Mouse (Mus musculus) hindbrain, embryonic 11.5 days (tissue): ENCODE results near the gene Slc17a5. TPM values are rescaled to one million over a fixed set of nuclear protein-coding genes. Genes with fewer than 3 reads are reported as not detected.
A peak's percentile ranks its signal among the peaks of the same experiment; 100 is the strongest.
"Not testable (repeated sequence)": the region's sequence is repeated elsewhere in the genome, so short reads cannot be mapped to it uniquely, and the experiment has no call there.

ENCODE experiments used
- ATAC-seq: fragments of 200-750 bp; cut with Nextera tagmentation; 2 replicates; pipeline ENCODE4 v1.8.0; 2017; ENCODE audit warnings: mild to moderate bottlenecking, moderate TSS enrichment, moderate library complexity; ENCODE audit not compliant: low FRiP score
- DNase-seq: peaks from one replicate; pipeline ENCODE4 v3.0.0-alpha.2; 2015; ENCODE audit warnings: low spot score
- H3K27ac ChIP-seq: fragments of 300-500 bp; sonication (generic); 2 replicates; pipeline ENCODE4 v1.5.1; 2014; ENCODE audit warnings: mild to moderate bottlenecking, low read depth, low read length
- H3K27me3 ChIP-seq: fragments of 300-500 bp; sonication (generic); 2 replicates; pipeline ENCODE4 v1.6.1; 2014; ENCODE audit warnings: mild to moderate bottlenecking, low read length, moderate library complexity, mixed read lengths; ENCODE audit not compliant: control insufficient read depth, insufficient read depth
- H3K36me3 ChIP-seq: fragments of 300-500 bp; sonication (generic); 2 replicates; pipeline ENCODE4 v1.6.1; 2014; ENCODE audit warnings: mild to moderate bottlenecking, low read length, moderate library complexity, mixed read lengths; ENCODE audit not compliant: control insufficient read depth, insufficient read depth
- H3K4me1 ChIP-seq: fragments of 300-500 bp; sonication (generic); replicated peaks from 2 replicates; pipeline ENCODE4 v1.6.1; 2014; ENCODE audit warnings: low read length, mixed read lengths; ENCODE audit not compliant: control insufficient read depth, insufficient read depth
- H3K4me2 ChIP-seq: fragments of 300-500 bp; sonication (generic); replicated peaks from 2 replicates; pipeline ENCODE4 v1.6.1; 2014; ENCODE audit warnings: mild to moderate bottlenecking, low read depth, low read length
- H3K4me3 ChIP-seq: fragments of 300-500 bp; sonication (generic); 2 replicates; pipeline ENCODE4 v1.5.1; 2014; ENCODE audit warnings: low read depth, low read length
- H3K9ac ChIP-seq: fragments of 300-500 bp; sonication (generic); 2 replicates; pipeline ENCODE4 v1.6.1; 2014; ENCODE audit warnings: low read depth, low read length
- H3K9me3 ChIP-seq: fragments of 300-500 bp; sonication (generic); 2 replicates; pipeline ENCODE4 v1.6.1; 2016; ENCODE audit warnings: low read length; ENCODE audit not compliant: control insufficient read depth
- WGBS: fragments of 180-500 bp; shearing (Covaris S2); extraction: QIAGEN DNeasy Blood & Tissue Kit; methylation state at CpG from one replicate; pipeline ENCODE4 v1.1.7; 2014; 5-methylcytosine and 5-hydroxymethylcytosine counted together
- polyA plus RNA-seq: library from polyadenylated mRNA; unstranded; fragments of >200 nt; fragmentation: Nextera tagmentation; extraction: Ambion mirVana; gene quantifications from 2 replicates; pipeline ENCODE4 v1.2.1, GENCODE M21; 2014

The Slc17a5 gene
- polyA plus RNA-seq, 1 experiment from 2014 or later = 12.8 TPM

DNA sequence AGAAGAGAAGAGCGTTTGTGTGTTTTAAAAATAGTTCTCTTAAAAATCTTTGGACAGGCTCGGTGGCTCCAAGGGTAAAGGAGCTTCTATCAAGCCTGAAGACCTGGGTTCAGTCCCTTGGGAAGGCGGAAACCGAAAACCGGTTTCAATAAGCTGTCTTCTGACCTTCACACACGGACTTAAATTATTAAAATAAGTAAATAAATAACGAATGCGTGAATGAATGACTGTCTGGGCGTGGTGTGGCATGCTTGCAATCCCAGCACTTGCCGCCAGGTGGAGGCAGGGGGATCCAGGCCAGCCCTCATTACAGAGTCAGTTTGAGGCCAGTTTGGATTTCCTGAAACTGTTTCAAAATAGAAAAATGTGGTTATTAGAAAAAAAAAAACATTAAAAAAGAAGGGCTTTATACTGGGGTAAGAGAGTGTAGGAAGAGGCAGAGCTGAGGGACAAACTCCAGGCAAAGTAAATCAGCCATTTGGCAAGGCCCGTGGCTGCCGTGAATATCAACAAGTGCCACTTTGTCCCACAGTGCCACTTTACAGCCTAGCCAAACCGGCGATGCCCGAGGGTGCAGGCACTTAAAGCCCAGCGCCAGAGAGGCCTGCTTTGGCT lies 60.0 kb downstream of the Slc17a5 start:
- no peaks in the 10 kb centered on the region for H3K4me1 ChIP-seq
- H3K4me2 ChIP-seq = peak overlapping the region; percentile 64
- peak overlapping the region; percentile 41 for H3K4me3 ChIP-seq
- peak overlapping the region; percentile 58; the same call in 1 of the 2 replicates for H3K27ac ChIP-seq
- H3K27me3 ChIP-seq = no peaks in the 10 kb centered on the region
- no peaks in the 10 kb centered on the region for H3K9me3 ChIP-seq
- ATAC-seq (peak; percentile 75), DNase-seq (peak; percentile 88)
- H3K36me3 ChIP-seq = no peaks in the 10 kb centered on the region
- 5% methylated on average over 16 of the region's 16 CpGs for WGBS
- H3K9ac ChIP-seq = peak overlapping the region; percentile 61

DNA sequence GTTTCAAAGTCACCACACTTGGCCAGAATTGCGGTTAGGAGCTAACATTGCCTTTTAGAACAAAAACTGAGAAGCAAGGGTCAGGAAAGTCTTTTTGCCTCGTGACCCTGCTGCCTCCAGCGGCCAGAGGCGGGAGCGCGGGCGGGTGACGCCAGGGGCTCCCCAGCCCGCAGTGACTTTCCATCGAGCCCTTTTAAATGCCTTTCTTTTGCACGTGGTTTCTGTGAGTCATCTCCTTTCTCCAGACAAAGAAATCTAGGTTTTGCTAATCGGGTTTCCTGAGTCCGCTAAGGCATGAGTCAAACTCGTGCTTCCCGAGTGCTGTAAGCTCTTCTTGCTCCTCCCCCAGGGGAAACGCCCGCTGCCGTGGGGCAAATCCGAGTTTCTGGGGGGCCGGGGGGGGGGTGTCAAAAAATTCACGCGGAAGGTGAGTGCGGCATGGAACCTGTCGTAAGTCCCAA lies 60.5 kb downstream of the Slc17a5 start:
- peak overlapping the region; percentile 58; the same call in 1 of the 2 replicates for H3K27ac ChIP-seq
- no peaks in the 10 kb centered on the region for H3K27me3 ChIP-seq
- H3K4me2 ChIP-seq = peak overlapping the region; percentile 64
- no peaks in the 10 kb centered on the region for H3K9me3 ChIP-seq
- no peaks in the 10 kb centered on the region for H3K36me3 ChIP-seq
- ATAC-seq (peak; percentile 81), DNase-seq (peak; percentile 86)
- H3K9ac ChIP-seq = peak overlapping the region; percentile 61
- H3K4me1 ChIP-seq = no peaks in the 10 kb centered on the region
- under 1% methylated on average over 24 of the region's 24 CpGs for WGBS
- peak overlapping the region; percentile 41 for H3K4me3 ChIP-seq

GRCm38 (mm10) chr9:78526206-78526605 lies 61.6 kb downstream of the Slc17a5 start:
- Histone ChIP-seq H3K9me3 (no peaks in the 10 kb centered on the region), H3K27me3 (no peaks in the 10 kb centered on the region), H3K4me2 (no peak overlapping the region), H3K4me1 (no peaks in the 10 kb centered on the region), H3K36me3 (no peaks in the 10 kb centered on the region), H3K27ac (no peak overlapping the region), H3K9ac (no peak overlapping the region), H3K4me3 (no peak overlapping the region)
- no peak for DNase-seq
- no peak for ATAC-seq
- 84% methylated on average over 2 of the region's 2 CpGs for WGBS

GRCm38 (mm10) chr9:78525451-78526135 lies 62.2 kb downstream of the Slc17a5 start:
- no peak overlapping the region for H3K4me2 ChIP-seq
- H3K4me1 ChIP-seq = no peaks in the 10 kb centered on the region
- no peak overlapping the region for H3K27ac ChIP-seq
- H3K9ac ChIP-seq = no peak overlapping the region
- no peak overlapping the region for H3K4me3 ChIP-seq
- no peaks in the 10 kb centered on the region for H3K27me3 ChIP-seq
- no peak for ATAC-seq
- 94% methylated on average over 17 of the region's 17 CpGs for WGBS
- no peaks in the 10 kb centered on the region for H3K36me3 ChIP-seq
- DNase-seq = no peak
- H3K9me3 ChIP-seq = no peaks in the 10 kb centered on the region

- H3K4me1 ChIP-seq = no peaks in the 10 kb centered on the region
- peak overlapping the region; percentile 56 for H3K4me2 ChIP-seq
- H3K9me3 ChIP-seq = no peaks in the 10 kb centered on the region
- DNase-seq (peak; percentile 53), ATAC-seq (no peak)
- peak overlapping the region; percentile 55 for H3K4me3 ChIP-seq
- H3K36me3 ChIP-seq = no peaks in the 10 kb centered on the region
- H3K9ac ChIP-seq = peak overlapping the region; percentile 48
- 32% methylated on average over 14 of the region's 14 CpGs for WGBS
- H3K27ac ChIP-seq = peak overlapping the region; percentile 68; the same call in 1 of the 2 replicates
- H3K27me3 ChIP-seq = no peaks in the 10 kb centered on the region
These were observed 66.2 kb downstream of the Slc17a5 start for GRCm38 (mm10) chr9:78521689-78522088.

DNA sequence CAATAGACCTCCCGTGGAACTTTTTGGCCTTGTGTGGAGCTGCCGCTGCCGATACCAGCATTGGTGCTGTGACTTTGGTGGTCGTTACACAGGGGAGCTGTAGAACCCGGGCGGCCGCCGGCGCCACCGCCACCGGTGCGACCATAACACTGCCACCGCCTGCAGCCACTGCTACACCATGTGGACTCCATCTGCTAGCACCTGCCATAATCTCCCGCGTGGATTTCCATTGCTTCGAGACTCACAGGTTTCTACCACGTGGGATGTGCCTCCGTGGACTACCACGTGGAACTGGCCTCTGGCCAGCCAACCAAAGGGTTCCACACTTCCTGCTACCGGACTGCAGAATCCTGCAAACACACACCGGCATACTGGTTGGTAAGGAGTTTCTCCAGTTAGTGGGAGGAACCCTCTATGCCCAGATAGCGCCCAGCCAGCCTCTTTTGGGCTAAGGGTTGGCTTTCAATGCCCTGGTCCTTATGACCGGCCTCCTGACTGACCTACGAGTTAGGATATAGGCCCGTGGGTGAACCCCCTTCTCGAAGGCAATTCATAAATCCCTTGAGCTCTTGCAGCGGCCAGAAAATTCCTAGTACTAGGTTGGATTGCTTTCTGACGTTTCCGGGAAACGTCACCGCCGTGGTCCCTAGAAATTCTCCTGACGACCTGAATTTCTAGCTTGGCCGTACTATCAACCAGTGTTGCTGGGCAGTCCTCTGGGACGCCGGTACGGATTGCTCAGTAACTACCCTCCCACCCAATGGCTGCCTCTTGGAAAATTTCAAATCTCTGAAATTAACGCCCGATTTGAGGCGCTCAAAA lies 66.8 kb downstream of the Slc17a5 start:
- Histone ChIP-seq H3K4me2 (peak overlapping the region; percentile 56), H3K4me1 (no peaks in the 10 kb centered on the region), H3K4me3 (peak overlapping the region; percentile 55), H3K9me3 (no peaks in the 10 kb centered on the region), H3K36me3 (no peaks in the 10 kb centered on the region), H3K27ac (peak overlapping the region; percentile 68), H3K9ac (peak overlapping the region; percentile 48), H3K27me3 (no peaks in the 10 kb centered on the region)
- ATAC-seq = peak; percentile 69
- WGBS = 2% methylated on average over 40 of the region's 40 CpGs
- peak; percentile 72 for DNase-seq

- 2% methylated on average over 15 of the region's 15 CpGs for WGBS
- H3K4me2 ChIP-seq = peak overlapping the region; percentile 56
- H3K27ac ChIP-seq = peak overlapping the region; percentile 68
- peak overlapping the region; percentile 55 for H3K4me3 ChIP-seq
- no peaks in the 10 kb centered on the region for H3K9me3 ChIP-seq
- peak overlapping the region; percentile 48 for H3K9ac ChIP-seq
- no peaks in the 10 kb centered on the region for H3K4me1 ChIP-seq
- ATAC-seq (peak; percentile 94), DNase-seq (peak; percentile 91)
- H3K27me3 ChIP-seq = no peaks in the 10 kb centered on the region
- H3K36me3 ChIP-seq = no peaks in the 10 kb centered on the region
These were observed 67.6 kb downstream of the Slc17a5 start for GRCm38 (mm10) chr9:78520127-78520779.

GRCm38 (mm10) chr9:78517237-78517636 lies 70.6 kb downstream of the Slc17a5 start:
- H3K27me3 ChIP-seq, H3K4me2 ChIP-seq, H3K36me3 ChIP-seq, H3K9me3 ChIP-seq, H3K4me3 ChIP-seq, ATAC-seq, H3K9ac ChIP-seq, DNase-seq, H3K4me1 ChIP-seq, H3K27ac ChIP-seq: not testable (repeated sequence)
- WGBS = 76% methylated on average over 3 of the region's 3 CpGs
